Mouse (Mus musculus) frontal cortex, adult 2 months (tissue): ENCODE results near the gene Epop. TPM values are rescaled to one million over a fixed set of nuclear protein-coding genes. Genes with fewer than 3 reads are reported as not detected.
A peak's percentile ranks its signal among the peaks of the same experiment; 100 is the strongest.
"Not testable (repeated sequence)": the region's sequence is repeated elsewhere in the genome, so short reads cannot be mapped to it uniquely, and the experiment has no call there.

Experiments used
- DNase-seq, 2 experiments: peaks; one replicate each; pipeline ENCODE4 v3.0.0; 2022; ENCODE audit warnings: low spot score in 1 of 2; ENCODE audit errors: extremely low spot score in 1 of 2
- polyA plus RNA-seq: library from polyadenylated mRNA; depleted of rRNA; stranded (reverse); fragments of >200 nt; gene quantifications from 2 replicates; pipeline ENCODE4 v1.2.3, GENCODE M21; 2012

Gene Epop
- polyA plus RNA-seq, 1 experiment: 49.4 TPM

GRCm38 (mm10) chr11:97661648-97662133, 32.2 kb upstream of the Epop start:
- no peak for DNase-seq

- no peak for DNase-seq
Observed at GRCm38 (mm10) chr11:97660734-97661647, 31.5 kb upstream of the Epop start.

GRCm38 (mm10) chr11:97659990-97660714, 30.6 kb upstream of the Epop start:
- peak in 1 of 2 experiments; percentile 75 for DNase-seq

GRCm38 (mm10) chr11:97659267-97659989, 29.9 kb upstream of the Epop start:
- no peak for DNase-seq

- no peak for DNase-seq
Observed at GRCm38 (mm10) chr11:97658751-97659266, 29.3 kb upstream of the Epop start.

- not testable (repeated sequence) for DNase-seq
Observed at GRCm38 (mm10) chr11:97657967-97658366, 28.5 kb upstream of the Epop start.

GRCm38 (mm10) chr11:97657184-97657945, 27.9 kb upstream of the Epop start:
- no peak for DNase-seq

- DNase-seq: no peak
Observed at GRCm38 (mm10) chr11:97656269-97656971, 26.9 kb upstream of the Epop start.

GRCm38 (mm10) chr11:97654210-97654609, 24.7 kb upstream of the Epop start:
- DNase-seq: no peak

- not testable (repeated sequence) for DNase-seq
Observed at GRCm38 (mm10) chr11:97653376-97653775, 23.9 kb upstream of the Epop start.

- DNase-seq: no peak
Observed at GRCm38 (mm10) chr11:97650341-97650740, 20.8 kb upstream of the Epop start.

GRCm38 (mm10) chr11:97648541-97648940, 19.0 kb upstream of the Epop start:
- DNase-seq: not testable (repeated sequence)

- DNase-seq: peak in 1 of 2 experiments; percentile 74
Observed at GRCm38 (mm10) chr11:97644834-97645233, 15.3 kb upstream of the Epop start.

- no peak for DNase-seq
Observed at GRCm38 (mm10) chr11:97643380-97644055, 14.0 kb upstream of the Epop start.

GRCm38 (mm10) chr11:97642746-97643145, 13.2 kb upstream of the Epop start:
- no peak for DNase-seq

GRCm38 (mm10) chr11:97641668-97642067, 12.2 kb upstream of the Epop start:
- DNase-seq: peak; percentile 65 to 85

- no peak for DNase-seq
Observed at GRCm38 (mm10) chr11:97635468-97636019, 6.0 kb upstream of the Epop start.

- not testable (repeated sequence) for DNase-seq
Observed at GRCm38 (mm10) chr11:97632440-97632839, 2.9 kb upstream of the Epop start.
